Comparison of ENCODE assay signal across 26 mouse cellular contexts in the genomic region with DNA sequence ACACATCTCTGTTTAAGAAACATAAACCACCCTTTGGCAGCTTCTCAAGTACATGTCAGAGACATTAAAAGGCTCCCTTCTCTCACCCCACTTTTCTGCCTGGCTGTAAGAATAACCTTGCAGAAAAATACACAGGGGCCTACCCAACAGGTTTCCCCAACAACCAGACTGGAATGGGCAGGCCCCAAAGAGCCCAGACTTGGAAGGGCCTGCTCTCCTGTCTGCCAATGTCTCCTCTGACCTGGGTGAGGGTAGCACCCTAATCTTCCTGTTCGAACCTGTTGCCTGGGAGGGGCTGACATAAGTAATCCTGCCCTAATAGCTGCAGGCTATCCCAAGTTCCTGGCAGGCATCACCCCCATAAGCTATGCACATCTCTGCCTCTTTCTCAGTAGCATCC.
DNase-seq lines count a peak whose midpoint lies in the region; ATAC-seq and TF ChIP-seq lines count a peak whose summit lies in the region.
"Had no signal": no experiment of that assay in that cellular context is flagged by ENCODE, and none has a peak within 500 bp of the region (broad histone marks: within the 10 kb centered on the region; RNA-seq: fewer than 3 reads in every experiment).

No protein-coding gene starts in this region.

- no peak overlapping the region for H3K4me3 ChIP-seq in gastrocnemius, adult 2 months
- no peak overlapping the region for H3K4me3 ChIP-seq in lung, embryonic 14.5 days (ENCODE audit: low read depth, low read length)
- no peak overlapping the region for H3K4me3 ChIP-seq in lung, postnatal 0 days (ENCODE audit: low read depth, low read length)
- H3K4me3 ChIP-seq in stomach, embryonic 14.5 days (ENCODE audit: low read depth, low read length): no peak overlapping the region
- H3K4me3 ChIP-seq: erythroblast, embryonic 14.5 days; forebrain, embryonic 12.5 days; forebrain, embryonic 15.5 days; heart, adult 2 months; heart, embryonic 10.5 days; heart, embryonic 13.5 days; hindbrain, embryonic 12.5 days; hindbrain, embryonic 15.5 days had no signal

- H3K27ac ChIP-seq in gastrocnemius, adult 2 months: peak overlapping the region; percentile 16; the same call in 1 of the 2 replicates
- H3K27ac ChIP-seq in lung, embryonic 14.5 days (ENCODE audit: low read depth): no peak overlapping the region
- H3K27ac ChIP-seq in lung, postnatal 0 days (ENCODE audit: low read length): no peak overlapping the region
- no peak overlapping the region for H3K27ac ChIP-seq in stomach, embryonic 14.5 days (ENCODE audit: low read length)
- H3K27ac ChIP-seq: forebrain, embryonic 12.5 days; forebrain, embryonic 15.5 days; heart, adult 2 months; heart, embryonic 10.5 days; heart, embryonic 13.5 days; hindbrain, embryonic 12.5 days; hindbrain, embryonic 15.5 days had no signal

- intact Hi-C loops in gastrocnemius, adult 2 months (cut with DNase I): no loop called here

- DNase-seq in gastrocnemius, adult 2 months: no peak
- DNase-seq in gastrocnemius, postnatal 4 days (ENCODE audit: low spot score in 2 of 2): no peak
- DNase-seq in lung, embryonic 14.5 days: peak; percentile 9
- DNase-seq in lung, postnatal 0 days (ENCODE audit: low spot score): no peak
- DNase-seq in adrenal gland, postnatal 25 days: no peak
- DNase-seq in thymus, postnatal 4 days: no peak
- DNase-seq: adrenal gland, adult 2 months; adrenal gland, postnatal 14 days; B cell, adult 2 months; cerebellum, adult 11-12 months; cerebellum, adult 8-10 months; cerebellum, postnatal 10 days; cerebellum, postnatal 36 days; embryo, embryonic 11 days; gastrocnemius, postnatal 10 days; gastrocnemius, postnatal 36 days; heart, adult 2 months had no signal

- no peak overlapping the region for H3K9ac ChIP-seq in lung, embryonic 14.5 days
- H3K9ac ChIP-seq in lung, postnatal 0 days (replicated peaks; ENCODE audit: low read depth): no peak overlapping the region
- no peak overlapping the region for H3K9ac ChIP-seq in stomach, embryonic 14.5 days (replicated peaks; ENCODE audit: low read depth, low read length)
- H3K9ac ChIP-seq: forebrain, embryonic 12.5 days; forebrain, embryonic 15.5 days; heart, embryonic 13.5 days; hindbrain, embryonic 12.5 days; hindbrain, embryonic 15.5 days had no signal

- H3K9me3 ChIP-seq in lung, embryonic 14.5 days (ENCODE audit: low read depth, low read length): no peaks in the 10 kb centered on the region
- H3K9me3 ChIP-seq in lung, postnatal 0 days (ENCODE audit: low read length): no peaks in the 10 kb centered on the region
- no peaks in the 10 kb centered on the region for H3K9me3 ChIP-seq in stomach, embryonic 14.5 days (ENCODE audit: control insufficient read depth, low read depth, low read length)
- H3K9me3 ChIP-seq: forebrain, embryonic 12.5 days; forebrain, embryonic 15.5 days; heart, embryonic 10.5 days; heart, embryonic 13.5 days; hindbrain, embryonic 12.5 days; hindbrain, embryonic 15.5 days had no signal

- TF ChIP-seq CTCF in gastrocnemius, adult 2 months (IDR thresholded peaks at IDR 0.05): no peak
- TF ChIP-seq CTCF in lung, embryonic 14.5 days (IDR thresholded peaks at IDR 0.05; ENCODE audit: low read depth): no peak
- TF ChIP-seq CTCF in lung, postnatal 0 days (IDR thresholded peaks at IDR 0.05): no peak

- H3K27me3 ChIP-seq in lung, embryonic 14.5 days (ENCODE audit: insufficient read depth, low read length): no peaks in the 10 kb centered on the region
- no peaks in the 10 kb centered on the region for H3K27me3 ChIP-seq in lung, postnatal 0 days (replicated peaks; ENCODE audit: insufficient read depth, low read length)
- no peaks in the 10 kb centered on the region for H3K27me3 ChIP-seq in stomach, embryonic 14.5 days (ENCODE audit: control insufficient read depth, insufficient read depth, low read length)
- H3K27me3 ChIP-seq: forebrain, embryonic 12.5 days; forebrain, embryonic 15.5 days; heart, embryonic 13.5 days; hindbrain, embryonic 12.5 days; hindbrain, embryonic 15.5 days had no signal

- no peak for TF ChIP-seq EP300 in lung, postnatal 0 days (IDR thresholded peaks at IDR 0.05)

- WGBS in lung, embryonic 14.5 days: 58% methylated on average over 1 of the region's 1 CpGs
- 80% methylated on average over 1 of the region's 1 CpGs for WGBS in lung, postnatal 0 days
- WGBS in stomach, embryonic 14.5 days: 80% methylated on average over 1 of the region's 1 CpGs

- H3K4me1 ChIP-seq in lung, embryonic 14.5 days (ENCODE audit: insufficient read depth): no peaks in the 10 kb centered on the region
- H3K4me1 ChIP-seq in lung, postnatal 0 days (ENCODE audit: insufficient read depth, low read depth, low read length): no peaks in the 10 kb centered on the region
- no peaks in the 10 kb centered on the region; the same call in 1 of the 2 replicates for H3K4me1 ChIP-seq in stomach, embryonic 14.5 days (ENCODE audit: control insufficient read depth, insufficient read depth, low read length)
- H3K4me1 ChIP-seq: forebrain, embryonic 12.5 days; forebrain, embryonic 15.5 days; hindbrain, embryonic 12.5 days; hindbrain, embryonic 15.5 days had no signal

- H3K4me2 ChIP-seq in lung, embryonic 14.5 days: no peak overlapping the region
- no peak overlapping the region for H3K4me2 ChIP-seq in lung, postnatal 0 days (replicated peaks; ENCODE audit: low read depth, low read length)
- no peak overlapping the region for H3K4me2 ChIP-seq in stomach, embryonic 14.5 days (replicated peaks; ENCODE audit: low read depth, low read length)
- H3K4me2 ChIP-seq: forebrain, embryonic 12.5 days; forebrain, embryonic 15.5 days; heart, embryonic 13.5 days; hindbrain, embryonic 12.5 days; hindbrain, embryonic 15.5 days had no signal

- H3K36me3 ChIP-seq in lung, embryonic 14.5 days (ENCODE audit: insufficient read depth): no peaks in the 10 kb centered on the region
- H3K36me3 ChIP-seq in lung, postnatal 0 days (ENCODE audit: insufficient read depth, low read length): no peaks in the 10 kb centered on the region
- no peaks in the 10 kb centered on the region for H3K36me3 ChIP-seq in stomach, embryonic 14.5 days (ENCODE audit: control insufficient read depth, insufficient read depth, low read length)
- H3K36me3 ChIP-seq: forebrain, embryonic 12.5 days; forebrain, embryonic 15.5 days; G1E; heart, embryonic 10.5 days; heart, embryonic 13.5 days; hindbrain, embryonic 12.5 days; hindbrain, embryonic 15.5 days had no signal

- no peak for ATAC-seq in lung, embryonic 14.5 days (ENCODE audit: insufficient read depth)
- ATAC-seq in lung, postnatal 0 days: no peak
- ATAC-seq in stomach, embryonic 14.5 days (ENCODE audit: insufficient number of reproducible peaks, insufficient read depth, low FRiP score, low read depth): peak; percentile 28; the same call in 1 of the 2 replicates
- ATAC-seq: forebrain, embryonic 15.5 days had no signal
